Mouse (Mus musculus): ENCODE measurements around the gene Gm6205.
"Not testable (repeated sequence)": the region's sequence is repeated elsewhere in the genome, so short reads cannot be mapped to it uniquely, and the experiment has no call there.

Gene Gm6205

GRCm38 (mm10) chr5:94648082-94648481 lies at the start of gene Gm6205:
Gene Gm6205 (plus strand): TSS chr5:94648382.
- DNase-seq (ENCODE audit: low spot score in 2 of 2) = not testable (repeated sequence)

GRCm38 (mm10) chr5:94616242-94616641 lies 31.9 kb upstream of the Gm6205 start, which contains the start of gene Gm3147:
Gene Gm3147 (minus strand): TSS chr5:94616342.
- not testable (repeated sequence) for DNase-seq (ENCODE audit: low spot score in 2 of 2)

DNA sequence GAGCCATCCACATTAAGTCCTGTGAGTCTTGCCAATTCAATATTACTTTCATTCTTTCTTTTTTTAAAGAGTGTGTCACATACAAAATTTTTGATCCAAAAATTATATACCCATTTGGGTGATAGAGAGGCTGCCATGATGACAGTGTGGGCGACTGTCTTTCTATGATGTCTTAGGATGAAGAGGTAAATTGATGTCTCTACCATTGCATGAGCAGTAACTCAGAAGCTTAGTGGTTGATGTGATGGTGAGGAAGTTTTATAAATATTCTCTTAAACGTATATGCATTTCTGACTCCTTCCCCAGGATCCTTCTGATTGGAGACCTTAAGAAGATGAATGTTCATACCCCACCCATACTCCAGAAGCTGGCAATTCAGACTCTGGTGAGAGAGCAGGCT lies 24.5 kb upstream of the Gm6205 start, which contains the start of gene Gm6509:
Gene Gm6509, plus strand, starts transcription at position 301 of the 400 bp plus-strand sequence.
- DNase-seq (ENCODE audit: low spot score in 2 of 2) = not testable (repeated sequence)

Measured in right cerebral cortex, postnatal 36 days (tissue).